Mouse (Mus musculus) brain, adult 2 months (tissue): ENCODE data around the gene Pfn1.
A peak's percentile ranks its signal among the peaks of the same experiment; 100 is the strongest.

ENCODE experiments used
- DNase-seq: peaks from one replicate; pipeline ENCODE4 v3.0.0; 2011; ENCODE audit warnings: low read depth, low spot score

Pfn1 gene

GRCm38 (mm10) chr11:70654198-70654922, at the start of gene Pfn1:
Gene Pfn1, minus strand, starts transcription at chr11:70654644.
- peak; percentile 93 for DNase-seq

- no peak for DNase-seq
Measured at GRCm38 (mm10) chr11:70702781-70703180, 48.3 kb upstream of the Pfn1 start.

- DNase-seq, result peak; percentile 70
Measured at GRCm38 (mm10) chr11:70701984-70702733, 47.7 kb upstream of the Pfn1 start.

- DNase-seq, result peak; percentile 17
Measured at GRCm38 (mm10) chr11:70701221-70701955, 46.9 kb upstream of the Pfn1 start.

GRCm38 (mm10) chr11:70700613-70701012, 46.2 kb upstream of the Pfn1 start:
- DNase-seq, result peak; percentile 48

GRCm38 (mm10) chr11:70699722-70700556, 45.5 kb upstream of the Pfn1 start, which contains the start of the genes Inca1 and Kif1c:
Gene Inca1, minus strand, starts transcription at chr11:70700155.
Gene Kif1c, plus strand, starts transcription at chr11:70700548.
- DNase-seq, result peak; percentile 97

GRCm38 (mm10) chr11:70699051-70699450, 44.6 kb upstream of the Pfn1 start:
- no peak for DNase-seq

GRCm38 (mm10) chr11:70697376-70697775, 42.9 kb upstream of the Pfn1 start:
- no peak for DNase-seq

GRCm38 (mm10) chr11:70693504-70693903, 39.1 kb upstream of the Pfn1 start:
- DNase-seq, result peak; percentile 60

- DNase-seq, result no peak
Measured at GRCm38 (mm10) chr11:70689578-70689977, 35.1 kb upstream of the Pfn1 start.

GRCm38 (mm10) chr11:70688372-70688771, 33.9 kb upstream of the Pfn1 start:
- DNase-seq, result no peak

GRCm38 (mm10) chr11:70687601-70688199, 33.3 kb upstream of the Pfn1 start, which contains the start of gene Camta2:
Gene Camta2, minus strand, starts transcription at chr11:70688105.
- peak; percentile 88 for DNase-seq

GRCm38 (mm10) chr11:70686901-70687566, 32.6 kb upstream of the Pfn1 start:
- peak; percentile 86 for DNase-seq

- DNase-seq, result no peak
Measured at GRCm38 (mm10) chr11:70683640-70684039, 29.2 kb upstream of the Pfn1 start.

- peak; percentile 82 for DNase-seq
Measured at GRCm38 (mm10) chr11:70681897-70682581, 27.6 kb upstream of the Pfn1 start.

GRCm38 (mm10) chr11:70681170-70681569, 26.7 kb upstream of the Pfn1 start:
- DNase-seq, result no peak

- DNase-seq, result peak; percentile 65
Measured at GRCm38 (mm10) chr11:70679894-70680293, 25.4 kb upstream of the Pfn1 start.

GRCm38 (mm10) chr11:70679361-70679760, 24.9 kb upstream of the Pfn1 start:
- DNase-seq, result no peak

GRCm38 (mm10) chr11:70678576-70678975, 24.1 kb upstream of the Pfn1 start:
- DNase-seq, result no peak

GRCm38 (mm10) chr11:70678092-70678491, 23.6 kb upstream of the Pfn1 start:
- no peak for DNase-seq
